Mouse (Mus musculus): ENCODE data around the gene Defb43. TPM values are rescaled to one million over a fixed set of nuclear protein-coding genes. Genes with fewer than 3 reads are reported as not detected.

Defb43 gene
- polyA plus RNA-seq, 1 experiment from 2014 or later = not detected

GRCm38 (mm10) chr14:63066630-63067310 is 55.2 kb downstream of the Defb43 start:
- Histone ChIP-seq H3K4me1 (no peaks in the 10 kb centered on the region), H3K4me3 (replicated peaks) (no peak overlapping the region; the same call in 1 of the 2 replicates), H3K36me3 (no peaks in the 10 kb centered on the region), H3K27me3 (peaks cover 4% of the 10 kb centered on the region; the same call in 1 of the 2 replicates), H3K9me3 (replicated peaks) (no peaks in the 10 kb centered on the region), H3K27ac (replicated peaks) (no peak overlapping the region), H3K4me2 (replicated peaks) (no peak overlapping the region; the same call in 1 of the 2 replicates), H3K9ac (no peak overlapping the region)
- ATAC-seq (ENCODE audit: insufficient number of reproducible peaks, low FRiP score, low TSS enrichment, low read depth) = no peak
- 23% methylated on average over 16 of the region's 16 CpGs for WGBS

Other genes with a start within 250 kb of the Defb43 start
- 8.0 and 8.2 TPM in 2 replicates for gene Wdfy2, start 174.1 kb upstream of the Defb43 start, polyA plus RNA-seq (2015; fragmentation: Nextera tagmentation; extraction: Ambion mirVana)
- not detected in 2 replicates for gene Defb48, start 27.3 kb upstream of the Defb43 start, polyA plus RNA-seq (2015; fragmentation: Nextera tagmentation; extraction: Ambion mirVana)
- not detected in 2 replicates for gene Defb47, start 13.7 kb upstream of the Defb43 start, polyA plus RNA-seq (2015; fragmentation: Nextera tagmentation; extraction: Ambion mirVana)
- not detected in 2 replicates for gene Defb42, start 35.2 kb downstream of the Defb43 start, polyA plus RNA-seq (2015; fragmentation: Nextera tagmentation; extraction: Ambion mirVana)
- not detected in 2 replicates for gene Defb30, start 38.2 kb downstream of the Defb43 start, polyA plus RNA-seq (2015; fragmentation: Nextera tagmentation; extraction: Ambion mirVana)

Measured in embryonic facial prominence, embryonic 15.5 days (tissue).